Mouse (Mus musculus) embryonic facial prominence, embryonic 11.5 days (tissue): Measurements from ENCODE around the gene Cmip. TPM values are rescaled to one million over a fixed set of nuclear protein-coding genes. Genes with fewer than 3 reads are reported as not detected.

Experiments used
- ATAC-seq: fragments of 200-750 bp; cut with Nextera tagmentation; replicated peaks from 2 replicates; pipeline ENCODE4 v1.8.0; 2017; ENCODE audit warnings: low read depth; ENCODE audit not compliant: insufficient number of reproducible peaks, low FRiP score, low TSS enrichment
- DNase-seq: peaks from one replicate; pipeline ENCODE4 v3.0.0-alpha.2; 2015; ENCODE audit warnings: low spot score
- H3K27ac ChIP-seq: fragments of 300-500 bp; sonication (generic); replicated peaks from 2 replicates; pipeline ENCODE4 v1.5.1; 2014; ENCODE audit warnings: mild to moderate bottlenecking, low read depth, low read length, control low read depth
- H3K27me3 ChIP-seq: fragments of 300-500 bp; sonication (generic); 2 replicates; pipeline ENCODE4 v1.6.1; 2014; ENCODE audit warnings: mild to moderate bottlenecking, low read length, moderate library complexity, mixed read lengths; ENCODE audit not compliant: control insufficient read depth, insufficient read depth
- H3K36me3 ChIP-seq: fragments of 300-500 bp; sonication (generic); replicated peaks from 2 replicates; pipeline ENCODE4 v1.6.1; 2014; ENCODE audit warnings: low read depth, mild to moderate bottlenecking, low read length, moderate library complexity, mixed read lengths; ENCODE audit not compliant: control insufficient read depth, insufficient read depth
- H3K4me1 ChIP-seq: fragments of 300-500 bp; sonication (generic); 2 replicates; pipeline ENCODE4 v1.6.1; 2014; ENCODE audit warnings: low read length, mixed read lengths; ENCODE audit not compliant: control insufficient read depth, insufficient read depth
- H3K4me2 ChIP-seq: fragments of 300-500 bp; sonication (generic); 2 replicates; pipeline ENCODE4 v1.6.1; 2014; ENCODE audit warnings: low read depth, mild to moderate bottlenecking, control low read depth, low read length, moderate library complexity
- H3K4me3 ChIP-seq: fragments of 300-500 bp; sonication (generic); 2 replicates; pipeline ENCODE4 v1.5.1; 2014; ENCODE audit warnings: low read depth, low read length, control low read depth
- H3K9ac ChIP-seq: fragments of 300-500 bp; sonication (generic); replicated peaks from 2 replicates; pipeline ENCODE4 v1.6.1; 2014; ENCODE audit warnings: mild to moderate bottlenecking, control low read depth, low read length
- H3K9me3 ChIP-seq: fragments of 300-500 bp; sonication (generic); replicated peaks from 2 replicates; pipeline ENCODE4 v1.6.1; 2016; ENCODE audit warnings: mild to moderate bottlenecking, low read length, inconsistent platforms, mixed read lengths; ENCODE audit not compliant: control insufficient read depth
- WGBS: fragments of 180-500 bp; shearing (Covaris S2); extraction: QIAGEN DNeasy Blood & Tissue Kit; methylation state at CpG from one replicate; pipeline ENCODE4 v1.1.7; 2014; 5-methylcytosine and 5-hydroxymethylcytosine counted together
- polyA plus RNA-seq: library from polyadenylated mRNA; unstranded; fragments of >200 nt; fragmentation: Nextera tagmentation; extraction: Ambion mirVana; gene quantifications from 2 replicates; pipeline ENCODE4 v1.2.1, GENCODE M21; 2014

Cmip gene
- polyA plus RNA-seq, 1 experiment from 2014 or later = 20.4 TPM

DNA sequence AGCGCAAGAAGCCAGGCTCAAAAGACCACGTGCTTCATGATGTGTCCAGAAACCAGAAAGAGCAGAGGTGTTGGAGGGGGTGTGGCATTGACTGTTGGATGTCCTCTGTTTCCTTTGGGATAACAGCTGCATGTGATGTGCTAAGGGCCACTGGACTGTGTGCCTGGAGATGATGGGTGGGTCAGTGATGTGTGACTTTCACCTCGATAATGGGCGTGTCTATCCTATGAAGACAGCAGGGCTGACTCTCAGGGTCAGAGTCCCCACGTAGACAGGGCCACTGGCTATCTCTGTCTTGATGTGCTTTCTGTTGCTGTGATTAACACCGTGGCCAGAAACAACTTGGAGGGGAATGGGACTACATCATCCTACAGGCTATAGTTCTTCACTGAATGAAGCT, 144.0 kb downstream of the Cmip start:
- H3K4me3 ChIP-seq = no peak overlapping the region
- H3K4me1 ChIP-seq = peaks cover 12% of the 10 kb centered on the region
- no peaks in the 10 kb centered on the region for H3K36me3 ChIP-seq
- H3K4me2 ChIP-seq = no peak overlapping the region
- no peak overlapping the region for H3K27ac ChIP-seq
- ATAC-seq = no peak
- H3K27me3 ChIP-seq = no peaks in the 10 kb centered on the region
- H3K9ac ChIP-seq = no peak overlapping the region
- no peak for DNase-seq
- no peaks in the 10 kb centered on the region for H3K9me3 ChIP-seq
- 89% methylated on average over 6 of the region's 6 CpGs for WGBS

DNA sequence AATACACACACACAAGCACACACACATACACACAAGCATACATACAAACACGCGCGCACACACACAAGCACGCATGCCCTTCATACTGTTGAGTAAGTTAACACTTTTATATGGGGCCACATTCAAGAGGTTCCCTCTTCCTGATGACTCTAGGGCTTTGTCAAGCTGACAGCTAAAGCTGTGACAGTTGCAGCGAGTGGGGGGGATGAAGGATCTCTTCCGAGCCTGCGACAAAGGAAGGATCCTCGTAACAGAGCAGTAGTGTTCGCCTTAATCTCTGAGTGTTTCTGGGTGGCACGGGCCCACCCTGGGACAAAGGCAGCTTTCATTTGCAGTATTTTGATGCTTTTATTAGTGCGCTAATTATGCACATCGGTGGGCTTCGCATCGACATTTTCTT, 145.0 kb downstream of the Cmip start:
- Histone ChIP-seq H3K27me3 (no peaks in the 10 kb centered on the region), H3K27ac (no peak overlapping the region), H3K4me2 (no peak overlapping the region), H3K36me3 (no peaks in the 10 kb centered on the region), H3K4me3 (no peak overlapping the region), H3K9me3 (no peaks in the 10 kb centered on the region), H3K4me1 (peaks cover 12% of the 10 kb centered on the region), H3K9ac (no peak overlapping the region)
- ATAC-seq = no peak
- DNase-seq = no peak
- 74% methylated on average over 14 of the region's 14 CpGs for WGBS

DNA sequence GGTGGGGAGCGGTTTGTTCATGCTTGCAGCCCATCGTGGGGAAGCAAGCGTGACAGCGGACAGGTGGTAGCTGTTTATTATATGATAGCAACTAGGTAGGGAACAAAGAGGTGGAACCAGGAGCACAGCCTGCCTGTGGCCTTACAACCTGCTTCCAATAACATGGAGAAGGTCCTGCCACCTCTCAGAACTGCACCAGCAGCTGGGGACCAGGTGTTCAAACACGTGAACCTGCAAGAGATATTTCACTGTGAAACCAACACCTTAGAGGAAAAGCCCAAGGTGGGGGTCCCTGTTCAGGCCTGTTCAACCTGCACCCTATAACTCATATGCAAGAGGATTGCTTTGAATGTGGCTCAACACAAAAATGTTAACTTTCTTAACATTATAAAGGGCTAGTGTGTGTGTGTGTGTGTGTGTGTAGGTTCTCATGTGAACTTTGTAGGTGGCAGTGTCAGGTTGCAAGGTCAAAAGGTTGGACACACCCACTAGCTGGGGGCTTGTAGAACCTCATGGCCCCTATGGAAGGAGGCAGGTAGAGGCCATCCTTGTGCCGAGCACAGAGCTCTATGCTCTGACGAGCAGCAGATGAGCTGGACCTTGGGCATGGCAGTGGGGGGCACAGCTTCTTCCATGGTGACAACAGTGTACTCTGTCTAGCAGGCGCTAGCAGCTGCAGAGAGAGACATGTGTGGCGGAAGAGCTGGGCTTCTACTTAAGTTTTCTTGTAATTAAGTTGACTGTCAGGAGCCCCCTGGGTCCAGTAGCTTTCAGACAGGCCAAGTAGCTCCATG, 146.2 kb downstream of the Cmip start:
- Histone ChIP-seq H3K4me2 (0 out of 2 replicates have a peak overlapping the region, but pooled peaks have one; percentile 1), H3K9me3 (no peaks in the 10 kb centered on the region), H3K27me3 (no peaks in the 10 kb centered on the region), H3K27ac (no peak overlapping the region), H3K4me1 (peaks cover 12% of the 10 kb centered on the region), H3K4me3 (no peak overlapping the region), H3K9ac (no peak overlapping the region), H3K36me3 (no peaks in the 10 kb centered on the region)
- ATAC-seq (0 out of 2 replicates have a peak, but pooled peaks have one; percentile 45), DNase-seq (peak; percentile 36)
- WGBS = 51% methylated on average over 9 of the region's 9 CpGs

DNA sequence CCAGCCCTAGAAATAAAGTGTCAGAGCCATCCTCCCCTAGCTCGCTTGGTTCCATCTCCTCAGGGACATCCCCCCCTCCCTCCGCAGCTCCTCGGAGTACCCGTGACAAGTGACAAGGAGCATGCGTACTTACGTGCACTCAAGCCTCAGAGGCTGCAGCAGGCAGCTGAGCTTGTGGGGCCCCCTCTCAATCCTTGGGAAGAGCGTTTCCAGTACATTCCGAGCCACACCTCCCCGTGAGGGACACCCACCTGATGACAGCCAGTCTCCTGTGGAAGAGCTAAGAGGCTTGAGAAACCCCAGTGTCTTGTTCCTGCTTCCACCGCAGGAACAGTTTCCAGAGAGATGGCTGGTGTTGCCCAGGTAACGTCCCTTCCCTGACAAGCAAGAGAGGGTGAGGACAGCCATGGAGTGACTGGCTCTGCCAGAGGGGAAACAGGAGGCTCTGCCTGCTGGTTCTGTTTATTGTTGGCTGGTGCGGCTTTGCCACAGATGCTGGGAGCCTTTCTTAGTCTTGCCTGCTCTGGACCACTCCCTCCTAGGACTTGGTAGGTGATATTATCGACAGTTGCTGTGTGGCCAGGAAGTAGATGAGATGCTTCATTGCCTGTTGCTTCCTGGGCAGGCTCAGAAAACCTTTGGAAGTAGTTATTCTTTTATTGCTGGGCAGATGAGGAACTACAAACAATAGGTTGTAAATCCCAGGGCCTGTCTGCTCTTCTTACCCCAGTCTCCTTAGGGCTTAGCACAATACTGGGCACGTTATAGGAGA, 147.0 kb downstream of the Cmip start:
- 53% methylated on average over 14 of the region's 14 CpGs for WGBS
- Histone ChIP-seq H3K27me3 (no peaks in the 10 kb centered on the region), H3K4me3 (no peak overlapping the region), H3K4me1 (peaks cover 12% of the 10 kb centered on the region), H3K9me3 (no peaks in the 10 kb centered on the region), H3K27ac (no peak overlapping the region), H3K36me3 (no peaks in the 10 kb centered on the region), H3K4me2 (no peak overlapping the region), H3K9ac (0 out of 2 replicates have a peak overlapping the region, but pooled peaks have one; percentile 18)
- DNase-seq (peak; percentile 39), ATAC-seq (0 out of 2 replicates have a peak, but pooled peaks have one; percentile 32)

DNA sequence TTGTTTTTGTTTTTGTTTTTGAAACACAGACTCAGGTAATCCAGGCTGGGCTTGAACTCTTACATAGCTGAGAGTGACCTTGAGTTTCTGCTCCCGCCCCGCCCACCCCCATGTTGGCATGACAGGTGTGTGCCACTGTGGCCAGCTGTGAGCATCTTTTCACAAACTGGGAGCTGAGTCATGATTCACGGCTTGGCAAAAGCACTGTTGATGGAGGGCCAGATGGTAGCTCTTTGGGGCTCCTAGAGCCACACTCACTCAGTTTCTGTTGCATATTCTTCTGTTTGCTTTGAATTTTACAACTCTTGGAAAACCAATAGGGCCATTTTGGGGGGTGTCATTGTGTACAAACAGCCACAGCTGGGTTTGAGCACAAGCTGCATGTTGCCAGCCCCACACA, 149.2 kb downstream of the Cmip start:
- DNase-seq (no peak), ATAC-seq (no peak)
- H3K27ac ChIP-seq = no peak overlapping the region
- no peak overlapping the region for H3K4me3 ChIP-seq
- no peak overlapping the region for H3K4me2 ChIP-seq
- H3K4me1 ChIP-seq = peaks cover 12% of the 10 kb centered on the region
- H3K27me3 ChIP-seq = no peaks in the 10 kb centered on the region
- H3K9ac ChIP-seq = no peak overlapping the region
- H3K36me3 ChIP-seq = no peaks in the 10 kb centered on the region
- H3K9me3 ChIP-seq = no peaks in the 10 kb centered on the region
- 94% methylated on average over 3 of the region's 3 CpGs for WGBS

DNA sequence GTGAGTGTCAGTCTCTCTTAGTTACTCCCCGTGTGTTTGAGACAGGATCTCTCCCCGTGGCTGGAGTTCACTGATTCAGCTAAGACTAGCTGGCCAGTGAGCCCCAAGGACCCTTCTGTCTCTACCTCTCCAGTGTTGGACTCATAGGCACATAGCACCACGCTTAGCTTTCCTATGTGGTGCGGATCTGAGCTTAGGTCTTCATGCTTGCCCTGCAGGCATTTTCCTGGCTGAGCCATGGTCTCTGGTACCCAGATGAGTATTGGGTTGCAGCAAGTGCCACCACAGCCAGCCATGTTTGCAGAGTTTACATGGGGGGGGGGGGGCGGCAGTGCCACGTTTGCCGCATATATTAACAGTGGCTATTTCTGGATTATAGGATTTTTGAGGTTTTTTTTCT, 151.8 kb downstream of the Cmip start:
- ATAC-seq (peak; percentile 54; the same call in 1 of the 2 replicates), DNase-seq (peak; percentile 48)
- H3K4me2 ChIP-seq = no peak overlapping the region
- H3K9me3 ChIP-seq = no peaks in the 10 kb centered on the region
- 60% methylated on average over 7 of the region's 7 CpGs for WGBS
- no peak overlapping the region for H3K9ac ChIP-seq
- H3K27ac ChIP-seq = peak overlapping the region; percentile 60
- peaks cover 4% of the 10 kb centered on the region for H3K4me1 ChIP-seq
- no peaks in the 10 kb centered on the region for H3K36me3 ChIP-seq
- no peak overlapping the region for H3K4me3 ChIP-seq
- H3K27me3 ChIP-seq = no peaks in the 10 kb centered on the region

DNA sequence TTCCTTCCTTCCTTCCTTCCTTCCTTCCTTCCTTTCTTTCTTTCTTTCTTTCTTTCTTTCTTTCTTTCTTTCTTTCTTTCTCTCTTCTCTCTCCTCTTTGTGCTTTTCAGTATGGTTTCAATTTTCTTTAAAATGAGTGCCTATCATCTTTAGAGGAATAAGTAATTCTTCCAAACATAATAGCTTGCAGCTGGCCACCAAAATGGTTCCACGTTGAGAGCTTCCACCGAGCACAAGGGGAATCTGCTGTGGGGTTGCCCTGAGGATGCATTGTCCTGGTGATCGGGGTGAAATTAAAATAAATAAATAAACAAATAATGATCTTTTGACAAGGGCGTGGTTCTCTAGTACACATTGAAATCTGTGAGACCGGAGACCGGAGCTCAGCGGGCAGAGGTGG, 152.2 kb downstream of the Cmip start:
- peak; percentile 77 for DNase-seq
- H3K4me2 ChIP-seq = no peak overlapping the region
- H3K27me3 ChIP-seq = no peaks in the 10 kb centered on the region
- no peak overlapping the region for H3K9ac ChIP-seq
- ATAC-seq = no peak
- no peaks in the 10 kb centered on the region for H3K9me3 ChIP-seq
- no peaks in the 10 kb centered on the region; the same call in 1 of the 2 replicates for H3K4me1 ChIP-seq
- 50% methylated on average over 7 of the region's 7 CpGs for WGBS
- H3K4me3 ChIP-seq = no peak overlapping the region
- H3K36me3 ChIP-seq = no peaks in the 10 kb centered on the region
- H3K27ac ChIP-seq = no peak overlapping the region

DNA sequence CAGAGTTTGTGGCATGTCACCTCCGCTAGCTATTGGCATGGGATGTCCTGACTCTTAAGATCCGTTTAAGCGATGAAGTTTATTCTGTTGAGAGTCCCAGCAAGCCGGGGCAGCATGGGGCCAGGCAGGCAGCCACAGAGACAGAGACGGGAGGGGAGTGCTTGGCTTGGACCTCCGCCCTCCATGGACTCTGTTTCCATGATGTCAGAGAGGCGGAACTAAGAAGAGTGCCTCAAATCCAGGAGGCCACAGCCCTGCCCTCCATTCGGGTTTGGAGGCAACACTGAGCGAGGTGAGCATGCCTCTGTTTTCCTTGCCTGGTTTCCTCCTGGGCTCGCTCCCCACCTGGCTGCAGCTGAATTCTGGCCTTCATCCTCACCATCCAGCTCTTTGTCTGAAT, 153.5 kb downstream of the Cmip start:
- ATAC-seq (no peak), DNase-seq (no peak)
- no peaks in the 10 kb centered on the region for H3K27me3 ChIP-seq
- no peaks in the 10 kb centered on the region; the same call in 1 of the 2 replicates for H3K4me1 ChIP-seq
- H3K4me3 ChIP-seq = no peak overlapping the region
- H3K4me2 ChIP-seq = no peak overlapping the region
- 83% methylated on average over 10 of the region's 10 CpGs for WGBS
- H3K36me3 ChIP-seq = no peaks in the 10 kb centered on the region
- H3K9me3 ChIP-seq = no peaks in the 10 kb centered on the region
- no peak overlapping the region for H3K9ac ChIP-seq
- H3K27ac ChIP-seq = no peak overlapping the region
